Mouse (Mus musculus) liver, embryonic 14.5 days (tissue): ENCODE data around the gene Cdh13.

Experiments used
- CTCF ChIP-seq: IDR thresholded peaks from 2 replicates; pipeline ENCODE4 v1.5.1; 2016; ENCODE audit warnings: antibody characterized with exemption, low read depth, control low read depth
- EP300 ChIP-seq: IDR thresholded peaks from 2 replicates; pipeline ENCODE4 v1.6.1; 2016; ENCODE audit warnings: antibody characterized with exemption, low read depth

DNA sequence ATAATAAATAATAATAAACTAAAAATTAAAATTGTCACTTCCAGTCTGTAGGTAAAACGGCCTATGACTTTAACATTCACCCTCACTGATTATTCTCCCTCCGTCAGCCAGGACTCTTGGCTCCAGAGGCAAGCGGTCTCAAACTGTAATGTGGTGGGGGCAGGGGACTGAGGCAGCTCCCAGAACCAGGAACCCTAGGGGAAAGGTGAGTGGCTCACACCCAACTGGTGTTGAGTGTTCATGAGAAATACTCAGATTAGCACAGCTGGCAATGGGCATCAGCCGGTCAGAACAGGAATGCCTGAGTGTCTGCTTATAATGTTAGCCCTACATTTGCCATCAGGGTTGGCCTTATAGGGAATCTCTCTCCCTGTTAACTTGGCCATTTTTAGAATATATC lies 982.8 kb downstream of the Cdh13 start:
- TF ChIP-seq CTCF (no peak), EP300 (no peak)
